Mouse (Mus musculus): Measurements from ENCODE around the gene Atxn7l3. TPM values are rescaled to one million over a fixed set of nuclear protein-coding genes. Genes with fewer than 3 reads are reported as not detected.

The Atxn7l3 gene
- total and polyA plus RNA-seq, 2 experiments from 2014 or later, result 26.5 to 166 TPM

- Histone ChIP-seq H3K27me3 (ENCODE audit: insufficient read depth, low read length) (no peaks in the 10 kb centered on the region), H3K36me3 (ENCODE audit: insufficient read depth, low read length) (no peaks in the 10 kb centered on the region), H3K9ac (replicated peaks; ENCODE audit: low read length, poor library complexity, severe bottlenecking) (no peak overlapping the region), H3K4me2 (ENCODE audit: low read depth, low read length, poor library complexity, severe bottlenecking) (no peak overlapping the region), H3K4me1 (ENCODE audit: insufficient read depth, low read length) (no peaks in the 10 kb centered on the region; the same call in 1 of the 2 replicates), H3K4me3 (ENCODE audit: low read depth, low read length) (no peak overlapping the region), H3K9me3 (ENCODE audit: low read length) (no peaks in the 10 kb centered on the region), H3K27ac (ENCODE audit: low read depth, low read length) (no peak overlapping the region)
- WGBS, result 55% methylated on average over 4 of the region's 4 CpGs
- TF ChIP-seq CTCF (IDR thresholded peaks at IDR 0.05), result no peak
- no peak for DNase-seq (ENCODE audit: low spot score)
- ATAC-seq (ENCODE audit: low FRiP score), result no peak
These were observed 35.4 kb upstream of the Atxn7l3 start for GRCm38 (mm10) chr11:102331806-102332205.

GRCm38 (mm10) chr11:102330039-102330438 lies 33.6 kb upstream of the Atxn7l3 start:
- no peaks in the 10 kb centered on the region for H3K36me3 ChIP-seq (ENCODE audit: insufficient read depth, low read length)
- no peak for TF ChIP-seq CTCF (IDR thresholded peaks at IDR 0.05)
- 78% methylated on average over 3 of the region's 3 CpGs for whole genome bisulfite sequencing

GRCm38 (mm10) chr11:102329518-102329917 lies 33.1 kb upstream of the Atxn7l3 start:
- Histone ChIP-seq H3K4me3 (ENCODE audit: low read depth, low read length) (no peak overlapping the region), H3K4me1 (ENCODE audit: insufficient read depth, low read length) (no peaks in the 10 kb centered on the region; the same call in 1 of the 2 replicates), H3K27ac (ENCODE audit: low read depth, low read length) (no peak overlapping the region), H3K9me3 (ENCODE audit: low read length) (no peaks in the 10 kb centered on the region), H3K27me3 (ENCODE audit: insufficient read depth, low read length) (no peaks in the 10 kb centered on the region), H3K36me3 (ENCODE audit: insufficient read depth, low read length) (no peaks in the 10 kb centered on the region), H3K9ac (replicated peaks; ENCODE audit: low read length, poor library complexity, severe bottlenecking) (no peak overlapping the region), H3K4me2 (ENCODE audit: low read depth, low read length, poor library complexity, severe bottlenecking) (no peak overlapping the region)
- DNase-seq (ENCODE audit: low spot score), result no peak
- no peak for ATAC-seq (ENCODE audit: low FRiP score)
- no peak for TF ChIP-seq CTCF (IDR thresholded peaks at IDR 0.05)

More at GRCm38 (mm10) chr11:102330039-102330438, 33.6 kb upstream of the Atxn7l3 start:
- Histone ChIP-seq H3K9ac (replicated peaks; ENCODE audit: low read length, poor library complexity, severe bottlenecking) (no peak overlapping the region), H3K4me3 (ENCODE audit: low read depth, low read length) (no peak overlapping the region), H3K27me3 (ENCODE audit: insufficient read depth, low read length) (no peaks in the 10 kb centered on the region), H3K4me1 (ENCODE audit: insufficient read depth, low read length) (no peaks in the 10 kb centered on the region; the same call in 1 of the 2 replicates), H3K4me2 (ENCODE audit: low read depth, low read length, poor library complexity, severe bottlenecking) (no peak overlapping the region), H3K9me3 (ENCODE audit: low read length) (no peaks in the 10 kb centered on the region), H3K27ac (ENCODE audit: low read depth, low read length) (no peak overlapping the region)
- DNase-seq (ENCODE audit: low spot score), result no peak
- ATAC-seq (ENCODE audit: low FRiP score), result no peak

DNA sequence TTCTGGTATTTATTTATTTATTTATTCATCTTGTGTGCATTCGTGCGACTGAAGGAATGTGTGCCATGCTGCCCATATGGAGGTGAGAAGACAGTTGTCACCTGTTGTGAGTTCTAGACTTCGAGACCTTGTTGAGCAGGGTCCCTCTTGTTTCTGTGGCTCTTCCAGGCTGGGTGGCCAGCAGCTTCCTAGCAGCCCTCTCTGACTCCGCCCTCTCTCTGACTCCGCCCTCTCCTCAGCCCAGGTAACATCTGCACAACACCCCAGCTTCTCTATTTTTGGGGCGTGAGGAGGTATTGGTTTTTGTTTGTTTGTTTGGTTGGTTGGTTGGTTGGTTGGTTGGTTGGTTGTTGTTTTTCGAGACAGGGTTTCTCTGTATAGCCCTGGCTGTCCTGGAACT lies 31.4 kb upstream of the Atxn7l3 start:
- 91% methylated on average over 7 of the region's 7 CpGs for WGBS
- no peak for TF ChIP-seq CTCF (IDR thresholded peaks at IDR 0.05)
- ATAC-seq (ENCODE audit: low FRiP score) (no peak), DNase-seq (ENCODE audit: low spot score) (no peak)
- Histone ChIP-seq H3K9ac (replicated peaks; ENCODE audit: low read length, poor library complexity, severe bottlenecking) (no peak overlapping the region), H3K4me3 (ENCODE audit: low read depth, low read length) (no peak overlapping the region), H3K4me2 (ENCODE audit: low read depth, low read length, poor library complexity, severe bottlenecking) (no peak overlapping the region), H3K36me3 (ENCODE audit: insufficient read depth, low read length) (no peaks in the 10 kb centered on the region), H3K27me3 (ENCODE audit: insufficient read depth, low read length) (no peaks in the 10 kb centered on the region), H3K27ac (ENCODE audit: low read depth, low read length) (no peak overlapping the region), H3K4me1 (ENCODE audit: insufficient read depth, low read length) (peaks cover 5% of the 10 kb centered on the region), H3K9me3 (ENCODE audit: low read length) (no peaks in the 10 kb centered on the region)

GRCm38 (mm10) chr11:102327250-102327649 lies 30.8 kb upstream of the Atxn7l3 start:
- H3K27me3 ChIP-seq (ENCODE audit: insufficient read depth, low read length), result no peaks in the 10 kb centered on the region
- H3K27ac ChIP-seq (ENCODE audit: low read depth, low read length), result no peak overlapping the region
- H3K9me3 ChIP-seq (ENCODE audit: low read length), result no peaks in the 10 kb centered on the region
- no peak for TF ChIP-seq CTCF (IDR thresholded peaks at IDR 0.05)
- WGBS, result 61% methylated on average over 5 of the region's 5 CpGs
- H3K4me1 ChIP-seq (ENCODE audit: insufficient read depth, low read length), result peaks cover 5% of the 10 kb centered on the region
- H3K4me3 ChIP-seq (ENCODE audit: low read depth, low read length), result no peak overlapping the region
- no peaks in the 10 kb centered on the region for H3K36me3 ChIP-seq (ENCODE audit: insufficient read depth, low read length)
- ATAC-seq (ENCODE audit: low FRiP score) (no peak), DNase-seq (ENCODE audit: low spot score) (no peak)
- no peak overlapping the region for H3K9ac ChIP-seq (replicated peaks; ENCODE audit: low read length, poor library complexity, severe bottlenecking)
- no peak overlapping the region for H3K4me2 ChIP-seq (ENCODE audit: low read depth, low read length, poor library complexity, severe bottlenecking)

DNA sequence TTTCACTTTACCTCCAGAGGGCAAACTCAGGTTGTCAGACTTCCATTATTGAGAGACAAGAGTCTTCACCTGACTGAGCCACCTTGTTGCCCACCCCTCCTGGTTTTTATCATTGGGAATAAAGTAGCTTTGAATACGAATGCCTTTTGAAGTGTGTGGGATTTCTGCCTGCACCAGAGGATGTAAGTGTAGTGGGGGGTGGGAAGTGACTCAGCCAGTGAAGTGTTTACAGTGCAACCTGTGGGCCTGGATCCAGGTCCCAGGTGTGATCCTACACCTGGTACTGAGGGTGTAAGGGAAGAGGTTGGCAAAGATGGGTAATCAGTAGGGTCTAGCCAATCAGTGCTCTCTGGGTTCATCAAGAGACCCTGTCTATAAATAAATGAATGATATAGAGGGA lies 27.1 kb upstream of the Atxn7l3 start:
- 84% methylated on average over 1 of the region's 1 CpGs for WGBS

More for the DNA sequence above, 27.1 kb upstream of the Atxn7l3 start:
- no peak for DNase-seq (ENCODE audit: low spot score)
- H3K36me3 ChIP-seq (ENCODE audit: insufficient read depth, low read length), result no peaks in the 10 kb centered on the region
- H3K9ac ChIP-seq (replicated peaks; ENCODE audit: low read length, poor library complexity, severe bottlenecking), result no peak overlapping the region
- H3K4me1 ChIP-seq (ENCODE audit: insufficient read depth, low read length), result peaks cover 5% of the 10 kb centered on the region
- H3K4me2 ChIP-seq (ENCODE audit: low read depth, low read length, poor library complexity, severe bottlenecking), result no peak overlapping the region
- H3K27me3 ChIP-seq (ENCODE audit: insufficient read depth, low read length), result no peaks in the 10 kb centered on the region
- H3K27ac ChIP-seq (ENCODE audit: low read depth, low read length), result no peak overlapping the region
- no peak overlapping the region for H3K4me3 ChIP-seq (ENCODE audit: low read depth, low read length)
- TF ChIP-seq CTCF (IDR thresholded peaks at IDR 0.05), result no peak
- H3K9me3 ChIP-seq (ENCODE audit: low read length), result no peaks in the 10 kb centered on the region
- ATAC-seq (ENCODE audit: low FRiP score), result no peak
